Mouse (Mus musculus) ES-Bruce4 (cell line): ENCODE results near the gene Foxa1. TPM values are rescaled to one million over a fixed set of nuclear protein-coding genes. Genes with fewer than 3 reads are reported as not detected.

Experiments used
- H3K27ac ChIP-seq: 2 replicates; pipeline ENCODE4 v1.5.1; 2012; ENCODE audit warnings: low read length, inconsistent platforms; ENCODE audit not compliant: insufficient read depth
- H3K27me3 ChIP-seq: 2 replicates; pipeline ENCODE4 v1.6.1; 2012; ENCODE audit warnings: mild to moderate bottlenecking, low read length, inconsistent platforms; ENCODE audit not compliant: control insufficient read depth, poor library complexity, insufficient read depth, severe bottlenecking
- H3K36me3 ChIP-seq: 2 replicates; pipeline ENCODE4 v1.6.1; 2012; ENCODE audit warnings: inconsistent platforms, mild to moderate bottlenecking, low read length, moderate library complexity; ENCODE audit not compliant: control insufficient read depth, poor library complexity, insufficient read depth, severe bottlenecking
- H3K4me1 ChIP-seq: one replicate; pipeline ENCODE4 v1.8.1; 2011; ENCODE audit warnings: low read length; ENCODE audit not compliant: control insufficient read depth, insufficient read depth
- H3K4me3 ChIP-seq: 2 replicates; pipeline ENCODE4 v1.5.1; 2011; ENCODE audit warnings: low read depth, mild to moderate bottlenecking, low read length
- H3K9ac ChIP-seq: 2 replicates; pipeline ENCODE4 v1.6.1; 2012; ENCODE audit warnings: low read depth, mild to moderate bottlenecking, inconsistent platforms; ENCODE audit not compliant: poor library complexity, severe bottlenecking
- H3K9me3 ChIP-seq: replicated peaks from 2 replicates; pipeline ENCODE4 v1.6.1; 2012; ENCODE audit warnings: mild to moderate bottlenecking, low read length, inconsistent platforms; ENCODE audit not compliant: control insufficient read depth, poor library complexity, insufficient read depth, severe bottlenecking
- CTCF ChIP-seq: IDR thresholded peaks from one replicate; pipeline ENCODE4 v1.8.1; 2011; ENCODE audit warnings: low read depth, low read length
- EP300 ChIP-seq: IDR thresholded peaks from 2 replicates; pipeline ENCODE4 v1.6.1; 2011; ENCODE audit warnings: low read depth, low read length; ENCODE audit not compliant: insufficient read depth
- POLR2A ChIP-seq: IDR thresholded peaks from one replicate; pipeline ENCODE4 v1.8.1; 2011; ENCODE audit warnings: low read length; ENCODE audit not compliant: insufficient read depth
- polyA plus RNA-seq: library from polyadenylated mRNA; stranded (reverse); fragments of >200 nt; gene quantifications from 2 replicates; pipeline ENCODE4 v1.2.4, GENCODE M21; 2011; ENCODE audit warnings: low read depth; ENCODE audit not compliant: missing spikeins, insufficient read depth, insufficient read length

Foxa1 gene
- polyA plus RNA-seq, 1 experiment: 0.85 TPM

DNA sequence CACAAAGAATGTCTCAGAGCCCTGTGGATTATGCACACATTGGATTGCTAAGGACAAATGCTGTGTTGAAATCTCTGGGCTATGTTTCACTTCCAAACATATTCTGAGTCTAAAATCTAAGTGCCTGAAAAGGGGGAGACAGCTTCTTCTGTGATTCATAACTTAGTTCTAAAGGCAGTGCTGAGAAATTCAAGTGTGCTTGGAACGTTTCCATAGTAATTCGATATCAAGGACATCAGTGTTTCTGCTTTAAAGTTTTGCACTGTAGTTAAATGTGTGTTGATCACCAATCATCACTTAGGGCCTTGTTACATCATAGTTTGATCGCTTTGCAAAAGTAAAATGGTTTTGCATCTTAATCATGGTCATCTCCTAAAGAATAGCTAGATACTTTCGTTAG lies 37.0 kb downstream of the Foxa1 start:
- Histone ChIP-seq H3K27ac (no peak overlapping the region), H3K27me3 (no peaks in the 10 kb centered on the region), H3K4me3 (no peak overlapping the region), H3K9me3 (no peaks in the 10 kb centered on the region), H3K36me3 (no peaks in the 10 kb centered on the region), H3K4me1 (no peaks in the 10 kb centered on the region), H3K9ac (no peak overlapping the region)
- TF ChIP-seq EP300 (no peak), POLR2A (no peak)

DNA sequence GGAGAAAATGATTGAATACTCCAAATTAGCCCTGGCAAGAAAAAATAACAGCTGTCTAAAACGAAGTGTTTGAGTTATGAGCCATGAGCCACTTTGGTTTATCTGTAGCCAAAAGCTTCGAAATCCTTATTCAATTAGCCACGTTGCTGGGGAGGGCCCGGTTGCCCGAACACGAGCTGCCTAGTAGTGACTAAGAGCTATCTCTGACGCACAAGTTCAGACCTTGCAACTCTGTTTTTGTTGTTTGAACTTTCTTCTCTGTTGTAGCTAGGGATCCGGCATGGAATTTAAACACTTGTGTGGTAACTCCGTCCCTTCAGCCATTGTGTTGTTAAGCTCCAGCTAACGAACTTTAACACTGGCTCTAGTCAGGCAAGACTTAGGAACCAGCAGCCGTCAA lies 37.8 kb downstream of the Foxa1 start:
- no peak overlapping the region for H3K27ac ChIP-seq
- no peak overlapping the region for H3K4me3 ChIP-seq
- H3K36me3 ChIP-seq: no peaks in the 10 kb centered on the region
- H3K27me3 ChIP-seq: no peaks in the 10 kb centered on the region
- no peaks in the 10 kb centered on the region for H3K4me1 ChIP-seq
- TF ChIP-seq CTCF (no peak), POLR2A (no peak), EP300 (no peak)
- H3K9me3 ChIP-seq: no peaks in the 10 kb centered on the region
- no peak overlapping the region for H3K9ac ChIP-seq

DNA sequence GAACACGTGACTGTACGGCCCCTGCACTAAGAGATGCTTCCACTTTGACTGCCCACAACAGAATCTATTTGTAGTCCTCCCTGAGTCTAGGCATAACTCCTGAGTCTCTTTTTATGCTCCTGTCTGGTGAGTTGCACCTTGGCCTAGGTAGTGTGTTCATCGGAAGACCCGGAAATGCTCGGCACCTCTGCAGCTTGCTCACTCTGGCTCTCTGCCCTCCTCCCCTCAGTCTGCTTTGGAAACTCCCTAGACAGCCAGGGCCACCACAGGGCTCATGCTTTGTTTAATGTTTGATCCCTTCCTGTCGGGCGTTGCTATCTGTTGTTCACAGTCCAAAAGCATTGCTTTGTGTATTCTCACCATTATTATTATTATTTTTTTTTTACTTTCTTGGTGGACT lies 41.4 kb downstream of the Foxa1 start:
- H3K9ac ChIP-seq: no peak overlapping the region
- H3K27me3 ChIP-seq: no peaks in the 10 kb centered on the region
- H3K27ac ChIP-seq: no peak overlapping the region
- TF ChIP-seq EP300 (no peak), POLR2A (no peak), CTCF (no peak)
- H3K4me1 ChIP-seq: no peaks in the 10 kb centered on the region
- no peaks in the 10 kb centered on the region for H3K36me3 ChIP-seq
- H3K9me3 ChIP-seq: no peaks in the 10 kb centered on the region
- no peak overlapping the region for H3K4me3 ChIP-seq

DNA sequence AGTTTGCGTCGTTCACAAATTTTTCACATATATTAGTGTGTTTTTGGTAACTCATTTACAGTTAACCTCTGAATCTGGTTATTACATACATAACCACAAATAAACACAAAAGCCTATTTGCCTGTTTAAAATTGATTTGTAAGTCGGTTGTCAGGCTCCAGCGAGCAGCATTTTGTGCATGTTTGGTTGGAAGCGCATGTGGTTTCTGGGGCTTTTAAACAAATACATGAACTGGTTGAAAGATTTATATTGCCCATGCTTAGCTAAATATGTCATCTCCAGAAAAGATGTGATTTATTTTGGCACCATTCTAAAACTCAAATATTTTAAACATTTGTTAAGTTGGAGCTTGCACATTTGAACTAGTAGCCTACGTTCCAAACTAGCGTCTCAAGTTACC lies 46.5 kb downstream of the Foxa1 start:
- Histone ChIP-seq H3K36me3 (no peaks in the 10 kb centered on the region), H3K27ac (no peak overlapping the region), H3K4me3 (no peak overlapping the region), H3K9ac (no peak overlapping the region), H3K27me3 (no peaks in the 10 kb centered on the region), H3K4me1 (no peaks in the 10 kb centered on the region), H3K9me3 (no peaks in the 10 kb centered on the region)
- TF ChIP-seq POLR2A: no peak
- TF ChIP-seq CTCF: no peak
- TF ChIP-seq EP300: no peak

DNA sequence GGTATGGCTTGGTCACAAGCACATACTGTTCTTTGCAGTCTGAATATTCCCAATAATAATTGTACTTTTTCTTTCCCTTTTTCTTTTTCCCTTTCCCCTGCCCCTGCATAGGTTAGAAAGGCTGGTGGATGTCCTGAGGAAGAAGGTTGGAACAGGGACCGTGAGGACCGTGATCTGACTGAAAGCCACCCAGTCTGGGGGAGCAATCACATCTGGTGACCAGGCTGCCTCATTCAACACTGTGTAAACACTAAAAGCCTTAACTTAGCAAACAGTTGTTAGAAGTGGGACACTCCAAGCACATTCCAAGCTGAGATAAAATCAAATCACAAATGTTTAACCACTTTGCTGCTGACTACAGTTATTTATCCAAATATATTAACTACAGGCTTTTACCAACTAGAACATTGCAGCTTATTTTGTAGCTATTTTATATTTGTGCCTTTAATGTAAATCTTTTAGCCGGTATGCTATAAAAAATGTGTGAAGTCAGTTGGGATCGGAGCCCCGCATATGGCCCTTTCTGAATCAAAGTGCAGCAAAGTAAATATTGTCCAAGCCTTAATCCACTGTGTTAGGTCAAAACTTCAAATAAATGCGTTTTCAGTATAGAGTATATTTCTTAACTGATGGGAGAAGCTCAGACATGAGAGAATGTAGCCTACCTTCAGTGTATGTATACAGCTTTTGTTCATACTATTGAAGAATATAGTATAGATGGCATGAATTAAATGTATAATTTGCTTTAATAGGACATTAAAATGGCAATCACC lies 50.2 kb downstream of the Foxa1 start:
- Histone ChIP-seq H3K4me1 (no peaks in the 10 kb centered on the region), H3K27me3 (no peaks in the 10 kb centered on the region), H3K9ac (no peak overlapping the region), H3K27ac (no peak overlapping the region), H3K9me3 (no peaks in the 10 kb centered on the region), H3K4me3 (no peak overlapping the region), H3K36me3 (no peaks in the 10 kb centered on the region)
- TF ChIP-seq EP300 (no peak), CTCF (no peak), POLR2A (no peak)

Other genes starting within 250 kb of the Foxa1 start
- gene Ttc6, start 17.2 kb upstream of the Foxa1 start, polyA plus RNA-seq: 0.22 and 0.24 TPM in 2 replicates